Mouse (Mus musculus) kidney, adult 10 weeks (tissue): ENCODE data around the gene Cacna2d2. TPM values are rescaled to one million over a fixed set of nuclear protein-coding genes. Genes with fewer than 3 reads are reported as not detected.

ENCODE experiments used
- polyA plus RNA-seq: library from polyadenylated mRNA; stranded (reverse); fragments of 350-450 nt; fragmentation: Illumina TruSeq; extraction: RNeasy Lipid Tissue Mini Kit (QIAGEN cat#74804); gene quantifications from one replicate; pipeline ENCODE4 v1.2.3, GENCODE M21; 2014; ENCODE audit warnings: low read depth, low replicate concordance

Cacna2d2 gene
- polyA plus RNA-seq = not detected

GRCm38 (mm10) chr9:107399491-107399971, at the start of gene Cacna2d2:
Gene Cacna2d2 (plus strand): TSS chr9:107399612.

GRCm38 (mm10) chr9:107533791-107534407, 134.5 kb downstream of the Cacna2d2 start, which contains the start of gene Tmem115:
Gene Tmem115 (plus strand): TSS chr9:107533945.

GRCm38 (mm10) chr9:107541474-107542351, 142.3 kb downstream of the Cacna2d2 start, which contains the start of the genes Cyb561d2 and Nprl2:
Gene Cyb561d2 (minus strand): TSS chr9:107542193.
Gene Nprl2 (plus strand): TSS chr9:107542226.

GRCm38 (mm10) chr9:107547026-107547425, 147.6 kb downstream of the Cacna2d2 start, which contains the start of gene Zmynd10:
Gene Zmynd10 (plus strand): TSS chr9:107547298.

GRCm38 (mm10) chr9:107551117-107551889, 151.9 kb downstream of the Cacna2d2 start, which contains the start of gene Rassf1:
Gene Rassf1 (plus strand): TSS chr9:107551555.

GRCm38 (mm10) chr9:107563029-107563581, 163.7 kb downstream of the Cacna2d2 start, which contains the start of gene Tusc2:
Gene Tusc2 (plus strand): TSS chr9:107563255.

GRCm38 (mm10) chr9:107567702-107568319, 168.4 kb downstream of the Cacna2d2 start, which contains the start of gene Hyal2:
Gene Hyal2 (plus strand): TSS chr9:107567945.

GRCm38 (mm10) chr9:107576357-107577107, 177.1 kb downstream of the Cacna2d2 start, which contains the start of gene Hyal1:
Gene Hyal1 (plus strand): TSS chr9:107576927.

GRCm38 (mm10) chr9:107578587-107578986, 179.2 kb downstream of the Cacna2d2 start, which contains the start of gene Naa80:
Gene Naa80 (plus strand): TSS chr9:107578887.

Other genes starting within 250 kb of the Cacna2d2 start
- gene Dock3, start 167.7 kb upstream of the Cacna2d2 start, polyA plus RNA-seq = 0.53 TPM
- 5.1 TPM for gene Mapkapk3, start 109.7 kb upstream of the Cacna2d2 start, polyA plus RNA-seq
- gene Cish, start 103.6 kb upstream of the Cacna2d2 start, polyA plus RNA-seq = 2.0 TPM
- gene Hemk1, start 61.3 kb upstream of the Cacna2d2 start, polyA plus RNA-seq = 1.9 TPM
- gene 6430571L13Rik, start 59.0 kb upstream of the Cacna2d2 start, polyA plus RNA-seq = 0.28 TPM
- 0.20 TPM for gene Tmem115, start 134.3 kb downstream of the Cacna2d2 start, polyA plus RNA-seq
- gene Cyb561d2, start 142.6 kb downstream of the Cacna2d2 start, polyA plus RNA-seq = 7.2 TPM
- gene Nprl2, start 142.6 kb downstream of the Cacna2d2 start, polyA plus RNA-seq = 1.6 TPM
- gene Zmynd10, start 147.7 kb downstream of the Cacna2d2 start, polyA plus RNA-seq = 0.81 TPM
- gene Rassf1, start 151.9 kb downstream of the Cacna2d2 start, polyA plus RNA-seq = 8.6 TPM
- gene Tusc2, start 163.6 kb downstream of the Cacna2d2 start, polyA plus RNA-seq = 24.5 TPM
- gene Hyal2, start 168.3 kb downstream of the Cacna2d2 start, polyA plus RNA-seq = 1.8 TPM
- gene Hyal1, start 177.3 kb downstream of the Cacna2d2 start, polyA plus RNA-seq = 3.0 TPM
- 2.0 TPM for gene Naa80, start 179.3 kb downstream of the Cacna2d2 start, polyA plus RNA-seq
- gene Hyal3, start 181.2 kb downstream of the Cacna2d2 start, polyA plus RNA-seq = 0.24 TPM
- gene Ifrd2, start 188.0 kb downstream of the Cacna2d2 start, polyA plus RNA-seq = 33.1 TPM
- gene Sema3b, start 209.6 kb downstream of the Cacna2d2 start, polyA plus RNA-seq = 2.6 TPM
- 18.2 TPM for gene Gnai2, start 235.8 kb downstream of the Cacna2d2 start, polyA plus RNA-seq